Mouse (Mus musculus): ENCODE measurements around the gene Dscaml1.

DNA sequence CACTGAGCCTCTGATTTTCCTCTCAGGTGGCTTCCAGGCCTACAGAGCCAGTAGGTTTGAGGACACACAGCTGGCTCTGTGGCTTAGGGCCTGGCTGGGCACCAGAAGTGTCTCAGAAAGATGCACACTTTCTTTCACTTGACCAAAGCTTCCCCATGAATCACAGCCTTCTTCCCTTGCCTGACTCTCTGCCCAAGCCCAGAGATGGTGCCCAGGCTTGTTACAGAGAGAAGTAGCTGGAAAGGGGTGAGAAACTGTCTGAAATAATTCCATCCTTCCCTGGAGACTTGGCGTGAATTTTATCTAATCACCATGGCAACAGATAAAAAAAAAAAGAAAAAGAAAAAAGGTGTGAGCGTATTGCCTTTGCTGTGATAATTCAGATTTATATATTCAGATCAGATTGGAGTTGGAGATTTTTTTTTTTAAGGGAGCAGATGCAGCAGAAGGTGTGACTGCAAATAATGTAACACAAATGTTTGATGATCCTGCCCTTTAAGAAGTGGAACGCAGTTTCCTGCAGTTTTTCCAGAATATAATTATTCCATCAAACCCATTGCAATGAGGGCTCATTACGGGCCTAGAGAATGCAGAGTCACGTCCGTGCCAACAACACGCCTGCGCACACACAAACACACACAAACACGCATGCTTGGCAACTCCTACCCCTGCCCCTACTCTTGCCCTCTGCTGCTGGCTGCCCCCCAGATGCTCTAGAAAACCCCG is 44.5 kb downstream of the Dscaml1 start:
- TF ChIP-seq HCFC1 (IDR thresholded peaks at IDR 0.05; ENCODE audit: borderline replicate concordance, insufficient read depth, low read length), result no peak
- TF ChIP-seq ZC3H11A (IDR thresholded peaks at IDR 0.05; ENCODE audit: borderline replicate concordance, low read depth, low read length), result no peak

All from ES-E14 (cell line).